Mouse (Mus musculus) midbrain, embryonic 13.5 days (tissue): ENCODE measurements around the gene Tldc2. TPM values are rescaled to one million over a fixed set of nuclear protein-coding genes. Genes with fewer than 3 reads are reported as not detected.

Experiments
- ATAC-seq: fragments of 200-750 bp; cut with Nextera tagmentation; 2 replicates; pipeline ENCODE4 v1.8.0; 2017; ENCODE audit warnings: mild to moderate bottlenecking, moderate TSS enrichment, moderate library complexity
- H3K27ac ChIP-seq: fragments of 300-500 bp; sonication (generic); 2 replicates; pipeline ENCODE4 v1.5.1; 2015; ENCODE audit warnings: inconsistent platforms, mild to moderate bottlenecking, moderate library complexity
- H3K27me3 ChIP-seq: fragments of 300-500 bp; sonication (generic); 2 replicates; pipeline ENCODE4 v1.6.1; 2015; ENCODE audit warnings: mild to moderate bottlenecking, inconsistent platforms
- H3K36me3 ChIP-seq: fragments of 300-500 bp; sonication (generic); 2 replicates; pipeline ENCODE4 v1.6.1; 2015; ENCODE audit warnings: mild to moderate bottlenecking, inconsistent platforms
- H3K4me1 ChIP-seq: fragments of 300-500 bp; sonication (generic); replicated peaks from 2 replicates; pipeline ENCODE4 v1.6.1; 2015; ENCODE audit warnings: inconsistent platforms
- H3K4me2 ChIP-seq: fragments of 300-500 bp; sonication (generic); replicated peaks from 2 replicates; pipeline ENCODE4 v1.6.1; 2015; ENCODE audit warnings: moderate library complexity, mild to moderate bottlenecking, inconsistent platforms
- H3K4me3 ChIP-seq: fragments of 300-500 bp; sonication (generic); replicated peaks from 2 replicates; pipeline ENCODE4 v1.5.1; 2015; ENCODE audit warnings: mild to moderate bottlenecking, inconsistent platforms
- H3K9ac ChIP-seq: fragments of 300-500 bp; sonication (generic); replicated peaks from 2 replicates; pipeline ENCODE4 v1.6.1; 2015; ENCODE audit warnings: mild to moderate bottlenecking, inconsistent platforms
- H3K9me3 ChIP-seq: fragments of 300-500 bp; sonication (generic); 2 replicates; pipeline ENCODE4 v1.6.1; 2016; ENCODE audit warnings: mild to moderate bottlenecking, inconsistent platforms
- WGBS: fragments of 180-500 bp; shearing (Covaris S2); methylation state at CpG from one replicate; pipeline ENCODE4 v1.1.7; 2015; 5-methylcytosine and 5-hydroxymethylcytosine counted together
- polyA plus RNA-seq: library from polyadenylated mRNA; unstranded; fragments of >200 nt; fragmentation: Nextera tagmentation; extraction: Ambion mirVana; gene quantifications from 2 replicates; pipeline ENCODE4 v1.2.1, GENCODE M21; 2015

Gene Tldc2
- polyA plus RNA-seq, 1 experiment from 2014 or later, result not detected

DNA sequence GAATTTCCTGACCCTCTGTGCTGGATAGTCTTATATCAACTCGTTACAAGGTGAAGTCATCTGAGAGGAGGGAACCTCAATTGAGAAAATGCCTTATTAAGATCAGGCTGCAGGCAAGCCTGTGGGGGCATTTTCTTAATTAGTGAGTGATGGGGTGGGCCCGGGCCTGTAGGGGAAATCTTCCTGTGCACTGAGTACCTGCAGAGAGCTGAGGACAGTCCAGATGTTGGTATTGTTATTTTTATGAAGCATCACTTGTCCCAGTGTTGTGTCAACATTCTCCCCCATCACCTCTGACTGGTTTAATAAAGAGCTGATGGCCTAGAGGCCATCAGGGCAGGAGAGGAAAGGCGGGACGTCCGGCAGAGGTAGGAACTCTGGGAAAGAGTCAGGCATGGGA, 57.3 kb downstream of the Tldc2 start:
- Histone ChIP-seq H3K9me3 (no peaks in the 10 kb centered on the region; the same call in 1 of the 2 replicates), H3K4me2 (no peak overlapping the region), H3K36me3 (peaks cover 24% of the 10 kb centered on the region), H3K4me1 (no peaks in the 10 kb centered on the region), H3K9ac (no peak overlapping the region), H3K4me3 (no peak overlapping the region), H3K27ac (no peak overlapping the region), H3K27me3 (no peaks in the 10 kb centered on the region)
- ATAC-seq, result no peak
- 81% methylated on average over 5 of the region's 5 CpGs for WGBS

DNA sequence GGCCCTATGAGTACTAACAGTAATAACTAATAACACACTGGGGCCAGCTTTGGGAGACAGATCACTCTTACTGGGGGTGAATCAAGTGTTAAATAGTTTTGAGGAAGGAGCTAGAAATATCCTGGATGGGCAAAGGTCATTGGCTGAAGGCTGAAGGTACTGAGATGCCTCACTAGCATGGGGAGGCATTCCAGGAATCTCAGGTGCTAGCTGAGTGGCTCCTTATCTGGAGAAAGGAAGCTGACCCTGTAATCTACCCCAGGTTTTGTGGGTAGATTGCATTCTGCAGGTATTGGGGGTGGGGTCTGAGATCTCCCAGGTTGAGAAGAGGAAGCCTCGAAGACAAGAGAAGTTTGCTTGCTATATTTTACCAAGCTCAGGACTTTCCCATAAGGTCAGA, 58.3 kb downstream of the Tldc2 start:
- no peaks in the 10 kb centered on the region for H3K27me3 ChIP-seq
- 89% methylated on average over 1 of the region's 1 CpGs for WGBS
- no peak overlapping the region for H3K27ac ChIP-seq
- no peak overlapping the region for H3K9ac ChIP-seq
- H3K4me3 ChIP-seq, result no peak overlapping the region
- peaks cover 34% of the 10 kb centered on the region for H3K36me3 ChIP-seq
- H3K4me1 ChIP-seq, result no peaks in the 10 kb centered on the region
- H3K9me3 ChIP-seq, result no peaks in the 10 kb centered on the region
- ATAC-seq, result no peak
- no peak overlapping the region for H3K4me2 ChIP-seq

Other genes with a start within 250 kb of the Tldc2 start
- gene Tgif2, start 247.0 kb upstream of the Tldc2 start, polyA plus RNA-seq, result 35.2 and 44.5 TPM in 2 replicates
- gene 4930518I15Rik, start 229.1 kb upstream of the Tldc2 start, polyA plus RNA-seq, result 13.0 and 15.4 TPM in 2 replicates
- gene Rab5if, start 223.9 kb upstream of the Tldc2 start, polyA plus RNA-seq, result 143 and 158 TPM in 2 replicates
- 0.15 and 0.27 TPM in 2 replicates for gene Sla2, start 199.9 kb upstream of the Tldc2 start, polyA plus RNA-seq
- gene Ndrg3, start 95.0 kb upstream of the Tldc2 start, polyA plus RNA-seq, result 81.4 and 81.6 TPM in 2 replicates
- gene Dsn1, start 79.9 kb upstream of the Tldc2 start, polyA plus RNA-seq, result 18.0 and 18.7 TPM in 2 replicates
- gene Soga1, start 7.8 kb upstream of the Tldc2 start, polyA plus RNA-seq, result 6.2 and 6.4 TPM in 2 replicates
- gene Samhd1, start 48.2 kb downstream of the Tldc2 start, polyA plus RNA-seq, result 10.9 and 12.1 TPM in 2 replicates
- gene Rbl1, start 117.5 kb downstream of the Tldc2 start, polyA plus RNA-seq, result 13.8 and 14.0 TPM in 2 replicates
- gene Rpn2, start 192.0 kb downstream of the Tldc2 start, polyA plus RNA-seq, result 202 and 211 TPM in 2 replicates
- 0.43 and 0.52 TPM in 2 replicates for gene Mroh8, start 192.5 kb downstream of the Tldc2 start, polyA plus RNA-seq